Mouse (Mus musculus) liver, adult 2 months (tissue): Measurements from ENCODE around the gene Olfr224.

Experiments
- CTCF ChIP-seq: fragments of 200-500 bp; IDR thresholded peaks from 2 replicates; pipeline ENCODE4 v1.5.1; 2011; ENCODE audit warnings: low read depth, low read length, control low read depth
- POLR2A ChIP-seq: fragments of 200-500 bp; IDR thresholded peaks from 2 replicates; pipeline ENCODE4 v1.6.1; 2011; ENCODE audit warnings: low read length, control low read depth; ENCODE audit not compliant: insufficient read depth; ENCODE audit errors: extremely low read depth

GRCm38 (mm10) chr11:58615975-58616374, 45.6 kb upstream of the Olfr224 start, which contains the start of gene 2210407C18Rik:
- no peak for TF ChIP-seq CTCF
- no peak for TF ChIP-seq POLR2A
